Mouse (Mus musculus) liver, embryonic 15.5 days (tissue): Measurements from ENCODE around the gene Chrm3. TPM values are rescaled to one million over a fixed set of nuclear protein-coding genes. Genes with fewer than 3 reads are reported as not detected.

Experiments used
- ATAC-seq: fragments of 200-750 bp; cut with Nextera tagmentation; 2 replicates; pipeline ENCODE4 v1.8.0; 2017; ENCODE audit warnings: moderate number of reproducible peaks, mild to moderate bottlenecking, moderate library complexity; ENCODE audit not compliant: insufficient read depth
- H3K27ac ChIP-seq: fragments of 300-500 bp; sonication (generic); replicated peaks from 2 replicates; pipeline ENCODE4 v1.5.1; 2015; ENCODE audit warnings: mild to moderate bottlenecking, inconsistent platforms
- H3K27me3 ChIP-seq: fragments of 300-500 bp; sonication (generic); 2 replicates; pipeline ENCODE4 v1.6.1; 2015; ENCODE audit warnings: mild to moderate bottlenecking, inconsistent platforms
- H3K36me3 ChIP-seq: fragments of 300-500 bp; sonication (generic); replicated peaks from 2 replicates; pipeline ENCODE4 v1.6.1; 2015; ENCODE audit warnings: moderate library complexity, mild to moderate bottlenecking, inconsistent platforms
- H3K4me1 ChIP-seq: fragments of 300-500 bp; sonication (generic); replicated peaks from 2 replicates; pipeline ENCODE4 v1.6.1; 2015; ENCODE audit warnings: inconsistent platforms
- H3K4me2 ChIP-seq: fragments of 300-500 bp; sonication (generic); 2 replicates; pipeline ENCODE4 v1.6.1; 2015; ENCODE audit warnings: moderate library complexity, mild to moderate bottlenecking, inconsistent platforms
- H3K4me3 ChIP-seq: fragments of 300-500 bp; sonication (generic); replicated peaks from 2 replicates; pipeline ENCODE4 v1.5.1; 2015; ENCODE audit warnings: mild to moderate bottlenecking, inconsistent platforms
- H3K9ac ChIP-seq: fragments of 300-500 bp; sonication (generic); 2 replicates; pipeline ENCODE4 v1.6.1; 2015; ENCODE audit warnings: moderate library complexity, mild to moderate bottlenecking, inconsistent platforms
- H3K9me3 ChIP-seq: fragments of 300-500 bp; sonication (generic); replicated peaks from 2 replicates; pipeline ENCODE4 v1.6.1; 2016; ENCODE audit warnings: inconsistent platforms
- WGBS: fragments of 180-500 bp; shearing (Covaris S2); methylation state at CpG from one replicate; pipeline ENCODE4 v1.1.7; 2015; ENCODE audit warnings: mixed read lengths; ENCODE audit not compliant: insufficient replicate concordance; 5-methylcytosine and 5-hydroxymethylcytosine counted together
- polyA plus RNA-seq: library from polyadenylated mRNA; unstranded; fragments of >200 nt; fragmentation: Nextera tagmentation; extraction: Ambion mirVana; gene quantifications from 2 replicates; pipeline ENCODE4 v1.2.1, GENCODE M21; 2015

Gene Chrm3
- polyA plus RNA-seq, 1 experiment from 2014 or later = not detected

DNA sequence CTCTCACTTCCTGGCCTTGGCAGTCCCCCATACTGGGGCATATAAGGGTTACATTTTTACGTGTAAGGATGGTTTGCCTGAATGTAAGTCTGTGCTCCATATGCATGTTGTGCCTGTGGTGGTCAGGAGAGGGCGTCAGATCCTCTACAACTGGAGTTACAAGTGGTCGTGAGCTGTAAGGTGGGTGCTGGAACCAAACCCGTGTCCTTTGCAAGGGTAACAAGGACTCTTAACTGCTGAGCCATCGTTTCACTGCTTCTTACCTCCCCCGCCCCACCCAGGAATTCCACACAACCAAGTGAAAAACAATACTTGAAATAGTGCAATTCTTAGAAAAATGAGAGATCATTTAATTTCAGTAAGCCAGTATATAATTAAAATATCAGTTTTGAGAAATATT lies 330.7 kb downstream of the Chrm3 start:
- Histone ChIP-seq H3K4me3 (no peak overlapping the region), H3K36me3 (no peaks in the 10 kb centered on the region), H3K9ac (no peak overlapping the region), H3K27ac (no peak overlapping the region), H3K27me3 (no peaks in the 10 kb centered on the region), H3K4me1 (no peaks in the 10 kb centered on the region), H3K9me3 (no peaks in the 10 kb centered on the region), H3K4me2 (no peak overlapping the region)
- 50% methylated on average over 6 of the region's 6 CpGs for WGBS
- no peak for ATAC-seq

DNA sequence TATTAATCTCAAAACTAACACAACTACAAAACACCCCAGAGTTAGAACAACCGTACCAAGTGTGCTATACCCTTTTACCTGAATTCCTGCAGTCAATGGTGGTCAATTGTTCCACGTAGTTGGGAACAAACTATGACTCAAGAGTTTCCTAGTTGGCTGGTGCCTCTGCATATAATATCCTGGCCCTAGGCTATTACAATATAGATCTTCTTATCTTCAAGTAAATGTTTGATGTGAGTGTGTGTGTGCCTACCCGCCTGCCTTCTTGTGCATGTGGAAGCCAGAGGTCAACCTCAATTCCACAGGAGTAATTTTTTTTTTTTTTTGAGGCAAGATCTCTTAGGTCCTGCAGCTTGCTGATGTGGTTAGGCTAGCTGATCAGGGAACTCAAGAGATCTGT lies 335.5 kb downstream of the Chrm3 start:
- Histone ChIP-seq H3K27ac (no peak overlapping the region), H3K9ac (no peak overlapping the region), H3K4me2 (no peak overlapping the region), H3K4me1 (no peaks in the 10 kb centered on the region), H3K36me3 (no peaks in the 10 kb centered on the region), H3K4me3 (no peak overlapping the region), H3K27me3 (no peaks in the 10 kb centered on the region), H3K9me3 (no peaks in the 10 kb centered on the region)
- no peak for ATAC-seq
- 56% methylated on average over 3 of the region's 3 CpGs for WGBS

DNA sequence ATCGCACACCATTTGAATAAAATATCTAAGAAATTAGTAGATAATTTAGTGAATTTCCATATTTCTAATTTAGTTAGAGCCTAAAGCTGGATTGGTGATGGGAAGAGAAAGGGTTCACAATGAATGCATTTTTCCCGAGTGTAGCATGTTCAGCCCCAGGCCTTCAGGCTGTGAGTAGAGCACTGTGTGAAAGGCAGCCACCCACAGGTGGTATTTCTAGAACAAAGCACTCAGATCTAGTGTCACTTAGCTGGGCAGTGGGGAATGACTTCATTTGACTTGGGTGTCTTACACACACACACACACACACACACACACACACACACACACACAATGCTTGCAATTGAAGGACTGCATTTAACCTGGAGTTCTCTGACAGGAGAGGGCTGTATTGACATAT lies 337.5 kb downstream of the Chrm3 start:
- H3K4me2 ChIP-seq = no peak overlapping the region
- no peaks in the 10 kb centered on the region for H3K27me3 ChIP-seq
- H3K4me3 ChIP-seq = no peak overlapping the region
- ATAC-seq = no peak
- no peaks in the 10 kb centered on the region for H3K9me3 ChIP-seq
- H3K36me3 ChIP-seq = no peaks in the 10 kb centered on the region
- no peak overlapping the region for H3K27ac ChIP-seq
- H3K9ac ChIP-seq = no peak overlapping the region
- H3K4me1 ChIP-seq = no peaks in the 10 kb centered on the region
- 54% methylated on average over 2 of the region's 2 CpGs for WGBS

DNA sequence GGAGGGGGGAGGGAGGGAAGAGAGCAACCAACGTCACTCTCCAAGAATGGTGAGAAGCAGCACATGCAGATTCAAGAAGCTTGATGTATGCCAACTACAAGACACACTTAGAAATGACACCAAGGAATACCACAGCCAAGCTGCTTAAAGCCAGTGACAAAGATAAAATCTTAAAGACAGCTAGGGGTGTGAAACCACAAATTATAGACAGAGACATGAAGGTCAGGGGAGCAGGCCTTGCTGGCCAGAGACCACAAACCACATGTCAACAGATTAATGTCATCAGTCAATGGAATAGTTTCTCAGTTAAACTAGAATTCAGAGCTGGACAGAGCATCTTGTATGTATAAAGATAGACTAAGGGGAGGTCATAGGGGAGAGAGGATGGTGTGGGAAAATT lies 341.4 kb downstream of the Chrm3 start:
- Histone ChIP-seq H3K4me3 (no peak overlapping the region), H3K4me2 (no peak overlapping the region), H3K9me3 (no peaks in the 10 kb centered on the region), H3K36me3 (no peaks in the 10 kb centered on the region), H3K27ac (no peak overlapping the region), H3K27me3 (no peaks in the 10 kb centered on the region), H3K4me1 (no peaks in the 10 kb centered on the region), H3K9ac (no peak overlapping the region)
- no peak for ATAC-seq
- WGBS = 4% methylated on average over 1 of the region's 1 CpGs

DNA sequence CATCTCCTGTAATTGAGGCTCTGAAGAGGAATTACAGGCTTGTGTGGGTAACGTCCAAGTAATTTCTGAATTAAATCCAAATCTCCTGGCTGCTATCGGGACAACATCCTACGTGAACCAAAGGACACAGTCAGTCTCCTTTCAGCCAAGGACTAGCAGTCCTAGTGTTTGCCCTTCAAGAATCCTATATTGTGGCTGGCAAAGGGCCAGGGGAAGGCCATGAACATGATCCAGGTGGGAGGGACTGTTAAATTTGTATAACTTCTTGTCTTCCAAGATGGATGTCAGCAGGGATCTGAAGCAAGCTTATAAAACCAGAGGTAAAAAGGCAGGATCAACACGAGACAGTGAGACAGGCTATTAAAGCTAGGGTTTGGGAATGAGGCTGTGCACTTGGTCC lies 357.7 kb downstream of the Chrm3 start:
- WGBS = 54% methylated on average over 4 of the region's 4 CpGs
- Histone ChIP-seq H3K27me3 (no peaks in the 10 kb centered on the region), H3K4me2 (no peak overlapping the region), H3K4me1 (no peaks in the 10 kb centered on the region), H3K36me3 (no peaks in the 10 kb centered on the region), H3K9me3 (no peaks in the 10 kb centered on the region), H3K27ac (no peak overlapping the region), H3K9ac (no peak overlapping the region), H3K4me3 (no peak overlapping the region)
- no peak for ATAC-seq

DNA sequence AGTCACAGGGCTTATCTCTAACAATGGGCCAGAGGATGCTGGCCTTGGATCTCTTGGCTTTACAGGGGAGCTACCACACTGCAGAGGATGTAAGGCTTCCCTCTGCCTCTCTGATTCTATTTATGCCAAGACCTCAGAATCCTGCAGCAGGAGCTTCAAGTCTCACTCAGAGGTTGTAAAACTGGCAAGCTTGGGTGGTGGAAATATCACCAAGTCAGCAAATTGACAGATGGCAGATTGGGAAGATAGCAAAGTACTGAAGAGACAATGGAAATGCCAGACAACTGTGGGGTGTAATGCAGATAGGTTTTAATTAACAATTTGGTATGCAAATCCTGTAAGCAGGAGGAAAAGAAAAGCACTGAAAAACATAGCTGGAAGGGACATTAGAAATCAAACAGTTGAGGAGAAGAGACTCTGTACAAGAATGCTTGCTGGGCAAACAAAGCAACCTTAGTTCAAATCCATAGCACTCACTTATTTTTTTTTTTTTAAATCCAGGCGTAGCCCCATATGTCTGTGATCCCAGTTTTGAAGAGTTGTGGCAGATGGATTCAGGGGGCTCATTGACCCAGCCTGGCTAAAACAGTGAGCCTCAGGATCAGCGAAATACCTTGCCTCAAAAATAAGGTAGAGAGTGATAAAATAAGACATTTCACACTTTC lies 362.9 kb downstream of the Chrm3 start:
- H3K4me3 ChIP-seq = no peak overlapping the region
- no peak overlapping the region for H3K27ac ChIP-seq
- H3K4me1 ChIP-seq = no peaks in the 10 kb centered on the region
- H3K36me3 ChIP-seq = no peaks in the 10 kb centered on the region
- no peak for ATAC-seq
- H3K9ac ChIP-seq = no peak overlapping the region
- no peaks in the 10 kb centered on the region for H3K27me3 ChIP-seq
- no peaks in the 10 kb centered on the region for H3K9me3 ChIP-seq
- WGBS = 60% methylated on average over 2 of the region's 2 CpGs
- H3K4me2 ChIP-seq = no peak overlapping the region

DNA sequence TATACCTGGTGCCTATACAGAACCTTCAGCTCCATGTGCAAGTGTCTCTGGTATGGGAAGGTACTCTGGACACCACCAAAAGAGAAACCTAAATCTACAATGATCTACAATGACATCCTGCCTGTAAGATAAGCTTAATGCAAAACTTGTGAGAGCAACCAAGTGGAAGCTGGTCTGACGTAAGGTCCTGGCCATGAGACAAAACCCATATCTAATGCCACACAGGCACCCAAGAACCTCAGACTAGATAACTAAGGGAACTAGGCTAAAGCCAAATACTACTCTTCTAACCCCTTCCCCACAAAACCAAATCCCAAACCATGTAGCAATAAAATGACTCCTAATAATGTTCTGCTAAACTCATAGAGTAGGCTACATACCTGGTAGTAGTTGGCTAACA lies 364.8 kb downstream of the Chrm3 start:
- no peak for ATAC-seq
- WGBS = 57% methylated on average over 1 of the region's 1 CpGs

DNA sequence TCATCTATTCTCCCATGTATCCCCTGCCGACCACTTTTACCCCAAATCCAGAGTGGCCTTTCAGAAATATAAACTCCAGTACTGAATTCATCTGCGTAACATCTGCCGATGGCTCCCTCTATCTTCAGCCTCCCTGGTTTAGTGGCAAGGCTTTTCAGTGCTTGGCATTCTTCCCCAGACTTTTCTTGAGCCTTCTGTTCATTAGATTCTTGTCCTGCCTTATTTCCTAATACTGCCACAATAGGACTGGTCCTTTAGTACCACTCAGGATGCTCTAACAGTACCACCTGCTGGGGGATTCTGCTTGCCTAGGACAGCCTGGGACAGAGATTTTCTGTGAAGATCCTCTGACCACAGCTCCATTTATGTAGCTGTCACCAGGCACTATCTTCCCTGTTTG lies 367.1 kb downstream of the Chrm3 start:
- Histone ChIP-seq H3K27me3 (no peaks in the 10 kb centered on the region), H3K4me3 (no peak overlapping the region), H3K9ac (no peak overlapping the region), H3K36me3 (no peaks in the 10 kb centered on the region), H3K9me3 (no peaks in the 10 kb centered on the region), H3K4me1 (no peaks in the 10 kb centered on the region), H3K4me2 (no peak overlapping the region), H3K27ac (no peak overlapping the region)
- 69% methylated on average over 3 of the region's 3 CpGs for WGBS
- ATAC-seq = no peak

More for the DNA sequence above, 364.8 kb downstream of the Chrm3 start:
- no peaks in the 10 kb centered on the region for H3K4me1 ChIP-seq
- H3K4me3 ChIP-seq = no peak overlapping the region
- no peak overlapping the region for H3K27ac ChIP-seq
- H3K9ac ChIP-seq = no peak overlapping the region
- no peaks in the 10 kb centered on the region for H3K27me3 ChIP-seq
- no peaks in the 10 kb centered on the region for H3K36me3 ChIP-seq
- no peak overlapping the region for H3K4me2 ChIP-seq
- no peaks in the 10 kb centered on the region for H3K9me3 ChIP-seq

DNA sequence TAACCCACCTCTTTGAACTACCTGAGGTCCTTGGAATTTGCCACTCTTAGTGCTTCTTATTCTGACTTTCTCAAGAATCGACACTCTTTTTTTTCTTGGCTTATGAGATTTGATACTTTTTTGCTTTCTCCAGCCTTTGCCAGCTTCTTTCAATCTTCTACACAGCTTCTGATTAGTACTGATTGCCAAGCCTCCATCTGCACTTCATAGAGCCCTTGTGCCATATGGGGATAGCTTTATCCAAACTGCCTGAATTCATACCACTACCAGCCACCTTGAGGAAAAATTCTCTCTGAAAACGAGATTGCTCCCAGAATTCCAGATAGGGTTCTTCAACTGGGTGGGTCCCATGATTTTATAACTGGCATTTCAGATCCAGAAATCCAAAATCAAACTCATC lies 368.0 kb downstream of the Chrm3 start:
- Histone ChIP-seq H3K4me3 (no peak overlapping the region), H3K9me3 (no peaks in the 10 kb centered on the region), H3K27me3 (no peaks in the 10 kb centered on the region), H3K27ac (no peak overlapping the region), H3K4me2 (no peak overlapping the region), H3K9ac (no peak overlapping the region), H3K36me3 (no peaks in the 10 kb centered on the region), H3K4me1 (no peaks in the 10 kb centered on the region)
- no peak for ATAC-seq
- 45% methylated on average over 2 of the region's 2 CpGs for whole genome bisulfite sequencing

DNA sequence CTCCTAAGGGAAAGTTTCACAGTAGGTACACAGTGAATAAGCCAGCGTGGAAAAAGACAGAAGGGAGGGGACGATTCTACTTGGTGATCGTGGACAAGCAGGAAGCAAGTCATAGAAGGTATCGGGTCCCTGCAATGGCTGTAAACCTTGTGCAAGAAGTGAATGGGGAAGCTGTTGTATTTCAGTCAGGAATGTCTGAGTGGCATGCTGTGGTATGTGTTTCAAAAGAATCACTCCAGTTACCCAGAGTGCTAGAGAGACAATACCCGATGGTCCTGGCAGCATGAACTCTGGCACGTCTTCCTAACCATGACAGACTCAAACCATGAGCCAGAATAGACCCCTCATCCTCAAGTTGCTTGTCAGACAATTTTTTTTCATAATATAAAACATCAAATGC lies 375.0 kb downstream of the Chrm3 start:
- no peak for ATAC-seq
- Histone ChIP-seq H3K36me3 (no peaks in the 10 kb centered on the region), H3K9me3 (no peaks in the 10 kb centered on the region), H3K27me3 (no peaks in the 10 kb centered on the region), H3K9ac (no peak overlapping the region), H3K4me2 (no peak overlapping the region), H3K4me1 (no peaks in the 10 kb centered on the region), H3K27ac (no peak overlapping the region), H3K4me3 (no peak overlapping the region)
- WGBS = 34% methylated on average over 6 of the region's 6 CpGs

DNA sequence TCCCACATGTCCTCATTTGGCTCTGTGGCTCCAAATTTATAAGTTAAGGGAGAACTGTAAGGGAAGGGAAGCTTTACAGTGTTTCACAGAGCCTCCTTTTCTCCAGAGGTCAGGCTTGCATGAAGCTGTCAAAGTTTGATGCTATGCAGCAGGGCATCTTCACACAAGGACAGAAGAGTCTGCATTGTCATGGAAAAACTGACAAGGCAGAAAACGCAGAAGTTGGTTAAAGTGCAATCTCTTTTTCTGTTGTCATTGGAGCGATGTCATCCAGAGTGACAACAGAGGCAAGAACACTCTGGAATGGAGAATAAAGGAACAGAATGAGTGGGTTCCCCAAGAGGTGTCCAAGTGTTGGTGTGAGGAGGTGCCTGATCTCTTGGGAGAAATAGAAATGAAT lies 377.4 kb downstream of the Chrm3 start:
- Histone ChIP-seq H3K4me1 (no peaks in the 10 kb centered on the region), H3K9me3 (no peaks in the 10 kb centered on the region), H3K4me3 (no peak overlapping the region), H3K27ac (no peak overlapping the region), H3K4me2 (no peak overlapping the region), H3K27me3 (no peaks in the 10 kb centered on the region), H3K36me3 (no peaks in the 10 kb centered on the region), H3K9ac (no peak overlapping the region)
- 57% methylated on average over 2 of the region's 2 CpGs for WGBS
- ATAC-seq = no peak

DNA sequence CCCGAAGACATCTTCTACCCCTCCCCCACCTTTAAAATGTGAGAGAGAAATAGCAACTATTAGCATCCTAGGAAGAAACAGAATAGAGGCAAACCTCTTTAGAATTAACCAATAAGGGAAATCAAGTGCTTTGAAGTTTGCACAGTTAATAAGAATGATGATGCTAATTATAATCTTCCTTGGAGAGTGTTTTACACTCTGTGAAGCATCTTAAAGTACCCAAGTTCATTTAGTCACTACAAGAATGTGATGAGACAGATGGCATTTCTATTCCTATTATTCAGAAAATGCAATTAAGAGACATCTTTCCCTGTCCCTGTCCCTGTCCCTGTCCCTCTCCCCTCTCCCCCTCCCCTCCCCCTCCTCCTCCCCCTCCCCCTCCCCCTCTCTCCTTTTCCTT lies 382.9 kb downstream of the Chrm3 start:
- H3K9me3 ChIP-seq = no peaks in the 10 kb centered on the region
- H3K9ac ChIP-seq = no peak overlapping the region
- H3K4me3 ChIP-seq = no peak overlapping the region
- no peaks in the 10 kb centered on the region for H3K36me3 ChIP-seq
- H3K4me1 ChIP-seq = no peaks in the 10 kb centered on the region
- ATAC-seq = no peak
- H3K27ac ChIP-seq = no peak overlapping the region
- no peak overlapping the region for H3K4me2 ChIP-seq
- 66% methylated on average over 1 of the region's 1 CpGs for WGBS
- no peaks in the 10 kb centered on the region for H3K27me3 ChIP-seq
